Mouse (Mus musculus) limb, embryonic 14.5 days (tissue): ENCODE data around the gene Vwa1. TPM values are rescaled to one million over a fixed set of nuclear protein-coding genes. Genes with fewer than 3 reads are reported as not detected.

Source experiments
- ATAC-seq: fragments of 200-750 bp; cut with Nextera tagmentation; 2 replicates; pipeline ENCODE4 v1.8.0; 2017; ENCODE audit warnings: low read depth, moderate number of reproducible peaks, moderate TSS enrichment; ENCODE audit not compliant: low FRiP score
- DNase-seq: peaks from one replicate; pipeline ENCODE4 v3.0.0-alpha.2; 2015; ENCODE audit warnings: low spot score
- H3K27ac ChIP-seq: fragments of 300-500 bp; sonication (generic); replicated peaks from 2 replicates; pipeline ENCODE4 v1.5.1; 2014; ENCODE audit warnings: low read depth, mild to moderate bottlenecking, low read length, moderate library complexity, mixed read lengths
- H3K27me3 ChIP-seq: fragments of 300-500 bp; sonication (generic); 2 replicates; pipeline ENCODE4 v1.6.1; 2014; ENCODE audit warnings: low read length, mixed read lengths; ENCODE audit not compliant: control insufficient read depth, insufficient read depth
- H3K36me3 ChIP-seq: fragments of 300-500 bp; sonication (generic); 2 replicates; pipeline ENCODE4 v1.6.1; 2014; ENCODE audit warnings: mild to moderate bottlenecking, low read length, moderate library complexity, mixed read lengths; ENCODE audit not compliant: control insufficient read depth, insufficient read depth
- H3K4me1 ChIP-seq: fragments of 300-500 bp; sonication (generic); 2 replicates; pipeline ENCODE4 v1.6.1; 2014; ENCODE audit warnings: antibody characterized with exemption, low read length, mixed read lengths; ENCODE audit not compliant: control insufficient read depth, insufficient read depth
- H3K4me2 ChIP-seq: fragments of 300-500 bp; sonication (generic); replicated peaks from 2 replicates; pipeline ENCODE4 v1.6.1; 2014; ENCODE audit warnings: low read depth, mild to moderate bottlenecking, low read length, moderate library complexity; ENCODE audit not compliant: severe bottlenecking
- H3K4me3 ChIP-seq: fragments of 300-500 bp; sonication (generic); replicated peaks from 2 replicates; pipeline ENCODE4 v1.5.1; 2014; ENCODE audit warnings: low read length
- H3K9ac ChIP-seq: fragments of 300-500 bp; sonication (generic); 2 replicates; pipeline ENCODE4 v1.6.1; 2014; ENCODE audit warnings: mild to moderate bottlenecking, low read depth, low read length, moderate library complexity; ENCODE audit not compliant: severe bottlenecking
- H3K9me3 ChIP-seq: fragments of 300-500 bp; sonication (generic); 2 replicates; pipeline ENCODE4 v1.6.1; 2016; ENCODE audit warnings: low read length; ENCODE audit not compliant: control insufficient read depth
- POLR2A ChIP-seq: fragments of 200-500 bp; IDR thresholded peaks from 2 replicates; pipeline ENCODE4 v1.8.0; 2012; ENCODE audit warnings: inconsistent platforms, mild to moderate bottlenecking, moderate library complexity, borderline replicate concordance; ENCODE audit not compliant: insufficient read depth, insufficient read length; ENCODE audit errors: extremely low read depth
- WGBS: fragments of 180-500 bp; shearing (Covaris S2); extraction: QIAGEN DNeasy Blood & Tissue Kit; methylation state at CpG from one replicate; pipeline ENCODE4 v1.1.7; 2014; 5-methylcytosine and 5-hydroxymethylcytosine counted together
- polyA plus RNA-seq, 2 experiments: library from polyadenylated mRNA; depleted of rRNA in 1 of 2; stranded (reverse) in 1 of 2; unstranded in 1 of 2; fragments of >200 nt; fragmentation: Nextera tagmentation in 1 of 2; extraction: Ambion mirVana in 1 of 2; gene quantifications; 2 replicates each; pipeline versions ENCODE4 v1.2.1 to v1.2.3; 2012 to 2014

Gene Vwa1
- polyA plus RNA-seq, 2 experiments = 12.4 to 13.9 TPM

DNA sequence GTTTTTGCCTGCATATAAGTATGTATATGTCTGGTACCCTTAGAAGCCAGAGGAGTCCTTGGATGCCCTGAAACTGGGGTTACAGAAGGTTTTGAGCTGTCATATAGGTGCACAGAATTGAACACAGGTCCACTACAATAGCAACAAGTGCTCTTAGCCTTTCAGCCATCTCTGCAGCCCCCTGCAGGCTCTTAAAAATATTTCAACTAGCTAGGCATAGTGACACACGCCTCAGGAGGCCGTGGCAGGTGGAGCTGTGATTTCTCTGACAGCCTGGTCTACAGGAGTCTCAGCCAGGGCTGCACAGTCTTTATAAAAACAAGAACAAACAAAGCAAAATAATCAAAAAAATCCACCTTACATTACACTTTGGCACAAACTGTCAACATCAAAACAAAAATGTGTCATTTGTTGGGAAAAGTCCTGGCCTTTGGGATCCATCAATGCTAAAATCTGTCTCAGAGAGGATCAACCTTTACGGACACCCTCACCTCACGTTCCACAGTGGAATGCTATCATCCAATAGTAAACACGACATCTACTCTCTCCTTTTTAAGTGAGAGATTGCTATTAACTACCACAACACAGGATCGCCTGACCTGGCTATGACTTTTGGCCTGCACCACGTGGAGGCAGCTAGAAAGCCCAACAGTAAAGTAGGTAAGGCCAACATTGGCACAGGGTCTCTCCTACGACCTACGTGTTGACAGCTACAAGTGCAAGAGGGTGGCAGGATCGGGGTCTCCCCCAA, 14.5 kb downstream of the Vwa1 start:
- Histone ChIP-seq H3K27ac (no peak overlapping the region), H3K9ac (peak overlapping the region; percentile 86), H3K27me3 (no peaks in the 10 kb centered on the region), H3K4me3 (peak overlapping the region; percentile 74), H3K9me3 (no peaks in the 10 kb centered on the region), H3K4me2 (peak overlapping the region; percentile 90), H3K36me3 (peaks cover 24% of the 10 kb centered on the region), H3K4me1 (peaks cover 8% of the 10 kb centered on the region)
- 1% methylated on average over 10 of the region's 10 CpGs for WGBS
- no peak for TF ChIP-seq POLR2A
- DNase-seq = peak; percentile 64
- ATAC-seq = no peak

DNA sequence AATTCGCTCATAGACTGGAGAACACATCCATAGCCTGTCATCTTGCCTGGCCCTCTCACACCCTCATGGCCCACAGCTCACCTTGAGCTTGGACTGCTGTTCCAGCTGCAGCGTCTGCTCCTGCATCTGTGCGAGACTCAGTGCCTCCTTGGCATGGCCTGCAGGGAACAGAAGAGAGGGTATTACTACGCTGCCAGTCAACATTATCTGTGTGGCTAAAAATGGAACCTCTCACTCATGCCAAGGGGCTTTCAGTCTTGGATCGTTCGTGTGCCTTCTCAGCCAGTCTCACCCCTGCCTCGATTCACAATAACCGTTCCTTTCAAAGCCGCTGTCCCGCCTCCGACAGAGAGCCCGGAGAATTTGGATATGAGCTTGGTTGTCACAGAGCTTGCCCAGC, 17.5 kb downstream of the Vwa1 start:
- WGBS = 94% methylated on average over 12 of the region's 12 CpGs
- no peak overlapping the region for H3K9ac ChIP-seq
- peaks cover 8% of the 10 kb centered on the region for H3K4me1 ChIP-seq
- TF ChIP-seq POLR2A = no peak
- ATAC-seq = no peak
- peaks cover 50% of the 10 kb centered on the region for H3K36me3 ChIP-seq
- no peak overlapping the region for H3K4me3 ChIP-seq
- no peak for DNase-seq
- no peak overlapping the region for H3K4me2 ChIP-seq
- no peaks in the 10 kb centered on the region for H3K9me3 ChIP-seq
- H3K27ac ChIP-seq = no peak overlapping the region
- no peaks in the 10 kb centered on the region for H3K27me3 ChIP-seq

DNA sequence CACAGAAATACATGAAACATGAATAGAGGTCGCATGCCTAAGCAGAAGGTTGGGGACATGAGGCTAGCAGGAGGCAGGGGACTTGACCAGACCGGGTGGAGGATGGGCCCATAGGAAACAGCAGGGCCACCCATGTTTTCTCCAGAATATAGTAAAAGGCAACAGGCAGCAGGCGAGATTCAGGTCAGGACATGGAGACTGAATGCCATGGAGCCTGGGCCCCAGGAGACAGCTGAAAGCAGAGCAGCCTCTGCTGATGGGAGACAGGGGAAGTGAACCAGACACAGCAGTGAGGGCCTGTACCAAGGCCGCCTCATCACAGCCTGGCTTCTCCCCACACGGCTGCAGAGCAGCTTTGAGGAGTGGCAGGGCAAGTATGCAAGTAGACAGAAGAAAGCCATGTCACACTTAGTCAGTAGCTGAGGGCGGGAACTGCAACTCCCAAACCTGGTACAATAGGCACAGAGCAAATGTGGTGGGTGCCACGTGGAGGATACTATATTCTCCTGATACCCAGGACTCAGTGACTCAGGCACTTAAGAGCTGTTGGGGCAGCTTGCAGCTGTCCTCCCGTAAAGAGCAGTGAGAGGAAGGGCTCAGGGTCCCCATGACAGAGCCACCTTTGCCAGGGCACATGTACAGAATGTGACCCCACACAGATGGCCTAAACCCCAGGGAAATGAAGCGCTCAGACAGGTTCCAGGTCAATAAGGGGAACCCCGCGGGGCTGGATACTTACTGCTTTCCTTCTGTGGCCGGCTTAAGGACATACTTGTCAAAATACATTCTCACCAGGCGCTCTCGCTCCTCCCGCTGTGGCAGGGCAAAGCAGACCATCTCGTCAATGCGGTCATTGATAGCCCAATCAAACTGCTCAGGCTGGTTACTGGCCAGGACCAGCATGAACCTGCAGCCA, 27.7 kb downstream of the Vwa1 start:
- DNase-seq (no peak), ATAC-seq (no peak)
- Histone ChIP-seq H3K4me1 (no peaks in the 10 kb centered on the region), H3K27ac (no peak overlapping the region), H3K36me3 (peaks cover 98% of the 10 kb centered on the region), H3K4me3 (no peak overlapping the region), H3K9me3 (no peaks in the 10 kb centered on the region), H3K9ac (no peak overlapping the region), H3K27me3 (no peaks in the 10 kb centered on the region), H3K4me2 (no peak overlapping the region)
- no peak for TF ChIP-seq POLR2A
- 87% methylated on average over 17 of the region's 17 CpGs for WGBS

GRCm38 (mm10) chr4:155746036-155746548, 28.4 kb downstream of the Vwa1 start:
- Histone ChIP-seq H3K4me2 (no peak overlapping the region), H3K9ac (no peak overlapping the region), H3K9me3 (no peaks in the 10 kb centered on the region), H3K36me3 (peaks cover 98% of the 10 kb centered on the region), H3K27ac (no peak overlapping the region), H3K4me3 (no peak overlapping the region), H3K27me3 (no peaks in the 10 kb centered on the region), H3K4me1 (no peaks in the 10 kb centered on the region)
- DNase-seq (no peak), ATAC-seq (no peak)
- 89% methylated on average over 8 of the region's 8 CpGs for WGBS
- TF ChIP-seq POLR2A = no peak

DNA sequence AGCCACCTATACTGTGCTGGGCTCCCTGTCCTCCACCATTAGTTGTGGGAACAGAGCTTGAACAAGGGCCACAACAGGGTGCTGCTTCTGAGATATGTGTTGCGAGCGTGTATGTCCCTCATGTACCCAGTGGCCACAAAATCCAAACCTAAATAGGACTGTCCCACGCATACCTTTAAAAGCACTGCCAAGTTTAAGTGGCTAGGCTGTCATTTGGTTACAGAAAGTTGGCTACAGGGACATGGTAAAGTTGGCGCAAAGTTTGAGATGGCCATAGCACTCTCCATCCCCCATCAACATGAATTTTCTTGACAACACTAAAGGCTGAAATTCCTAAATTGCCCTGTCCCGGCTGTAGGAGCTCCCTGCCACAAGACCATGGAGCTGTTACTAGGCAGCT, 29.4 kb downstream of the Vwa1 start:
- peaks cover 98% of the 10 kb centered on the region for H3K36me3 ChIP-seq
- no peak overlapping the region for H3K4me2 ChIP-seq
- no peaks in the 10 kb centered on the region for H3K9me3 ChIP-seq
- DNase-seq = no peak
- 92% methylated on average over 5 of the region's 5 CpGs for WGBS
- no peak overlapping the region for H3K4me3 ChIP-seq
- TF ChIP-seq POLR2A = no peak
- H3K4me1 ChIP-seq = no peaks in the 10 kb centered on the region
- ATAC-seq = no peak
- H3K27me3 ChIP-seq = no peaks in the 10 kb centered on the region
- H3K27ac ChIP-seq = no peak overlapping the region
- no peak overlapping the region for H3K9ac ChIP-seq
